Mouse (Mus musculus): Measurements from ENCODE around the gene Sparc. TPM values are rescaled to one million over a fixed set of nuclear protein-coding genes. Genes with fewer than 3 reads are reported as not detected.

Sparc gene
- total RNA-seq, 2 experiments from 2014 or later = 2,443 to 3,326 TPM

GRCm38 (mm10) chr11:55407133-55407532 is 15.8 kb downstream of the Sparc start:
- DNase-seq = peak; percentile 68 to 75

GRCm38 (mm10) chr11:55405601-55406469 is 17.1 kb downstream of the Sparc start:
- DNase-seq = peak; percentile 78 to 84

- no peak for DNase-seq
These were observed 18.1 kb downstream of the Sparc start for GRCm38 (mm10) chr11:55404659-55405457.

- no peak for DNase-seq
These were observed 22.1 kb downstream of the Sparc start for GRCm38 (mm10) chr11:55400863-55401262.

GRCm38 (mm10) chr11:55398371-55398770 is 24.6 kb downstream of the Sparc start:
- DNase-seq = no peak

- DNase-seq = peak; percentile 67 to 78
These were observed 25.5 kb downstream of the Sparc start for GRCm38 (mm10) chr11:55397441-55397840.

- no peak for DNase-seq
These were observed 25.9 kb downstream of the Sparc start for GRCm38 (mm10) chr11:55397036-55397435.

- DNase-seq = no peak
These were observed 27.8 kb downstream of the Sparc start for GRCm38 (mm10) chr11:55395073-55395642.

- no peak for DNase-seq
These were observed 28.4 kb downstream of the Sparc start for GRCm38 (mm10) chr11:55394592-55394991.

GRCm38 (mm10) chr11:55392474-55392873 is 30.5 kb downstream of the Sparc start:
- DNase-seq = peak; percentile 61 to 68

GRCm38 (mm10) chr11:55389778-55390177 is 33.2 kb downstream of the Sparc start:
- peak; percentile 75 to 83 for DNase-seq

- DNase-seq = no peak
These were observed 35.4 kb downstream of the Sparc start for GRCm38 (mm10) chr11:55387576-55387975.

- peak; percentile 89 to 90 for DNase-seq
These were observed 36.4 kb downstream of the Sparc start for GRCm38 (mm10) chr11:55386424-55387063.

- no peak for DNase-seq
These were observed 39.4 kb downstream of the Sparc start for GRCm38 (mm10) chr11:55383463-55384045.

- DNase-seq = no peak
These were observed 42.1 kb downstream of the Sparc start for GRCm38 (mm10) chr11:55380908-55381307.

GRCm38 (mm10) chr11:55378371-55378770 is 44.6 kb downstream of the Sparc start:
- peak; percentile 55 to 72 for DNase-seq

- DNase-seq = no peak
These were observed 49.1 kb downstream of the Sparc start for GRCm38 (mm10) chr11:55373838-55374237.

GRCm38 (mm10) chr11:55373373-55373772 is 49.6 kb downstream of the Sparc start:
- DNase-seq = no peak

GRCm38 (mm10) chr11:55372001-55372400 is 51.0 kb downstream of the Sparc start:
- no peak for DNase-seq

GRCm38 (mm10) chr11:55369093-55369471 is 53.9 kb downstream of the Sparc start:
- no peak for DNase-seq

- no peak for DNase-seq
These were observed 54.4 kb downstream of the Sparc start for GRCm38 (mm10) chr11:55368388-55369092.

Data from adrenal gland, postnatal 36 days (tissue).